Mouse (Mus musculus) CD8-positive naive resting alpha-beta T cell, adult 57 days (primary cell): ENCODE results near the gene Fmo4. TPM values are rescaled to one million over a fixed set of nuclear protein-coding genes. Genes with fewer than 3 reads are reported as not detected.

Experiments
- total RNA-seq: library from RNA; stranded (reverse); gene quantifications from one replicate; pipeline ENCODE4 v1.2.4, GENCODE M21; 2023

The Fmo4 gene
- total RNA-seq: not detected

DNA sequence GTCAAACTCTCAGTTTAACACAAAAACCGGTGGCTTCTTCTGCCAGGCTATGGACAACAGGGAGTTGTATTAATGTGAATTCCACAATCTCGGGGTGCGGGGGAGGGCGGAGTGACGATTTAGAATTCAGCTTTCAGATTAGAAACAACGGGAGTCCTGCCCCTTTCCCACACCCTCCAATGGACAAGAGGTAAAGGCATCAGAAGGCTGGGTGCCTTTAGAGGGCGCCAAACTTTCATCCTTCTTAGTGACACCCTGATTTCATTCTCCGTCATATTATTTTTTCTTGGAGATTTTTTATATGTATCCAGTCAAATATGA lies at the start of gene Fmo4:
Gene Fmo4 (minus strand): TSS at position 137 of the 321 bp plus-strand sequence.

Other genes with a start within 250 kb of the Fmo4 start
- 53.9 TPM for gene Vamp4, start 243.5 kb downstream of the Fmo4 start, total RNA-seq
- gene Myoc, start 174.8 kb downstream of the Fmo4 start, total RNA-seq: not detected
- gene Myocos, start 155.8 kb downstream of the Fmo4 start, total RNA-seq: not detected
- gene Prrc2c, start 73.4 kb downstream of the Fmo4 start, total RNA-seq: 501 TPM
- gene Fmo1, start 52.6 kb upstream of the Fmo4 start, total RNA-seq: not detected
- gene Fmo2, start 84.8 kb upstream of the Fmo4 start, total RNA-seq: not detected
- gene Fmo6, start 123.5 kb upstream of the Fmo4 start, total RNA-seq: not detected
- gene Fmo3, start 170.6 kb upstream of the Fmo4 start, total RNA-seq: not detected